Mouse (Mus musculus): Measurements from ENCODE around the gene Abcb5. TPM values are rescaled to one million over a fixed set of nuclear protein-coding genes. Genes with fewer than 3 reads are reported as not detected.

The Abcb5 gene
- not detected for total RNA-seq (2023)

DNA sequence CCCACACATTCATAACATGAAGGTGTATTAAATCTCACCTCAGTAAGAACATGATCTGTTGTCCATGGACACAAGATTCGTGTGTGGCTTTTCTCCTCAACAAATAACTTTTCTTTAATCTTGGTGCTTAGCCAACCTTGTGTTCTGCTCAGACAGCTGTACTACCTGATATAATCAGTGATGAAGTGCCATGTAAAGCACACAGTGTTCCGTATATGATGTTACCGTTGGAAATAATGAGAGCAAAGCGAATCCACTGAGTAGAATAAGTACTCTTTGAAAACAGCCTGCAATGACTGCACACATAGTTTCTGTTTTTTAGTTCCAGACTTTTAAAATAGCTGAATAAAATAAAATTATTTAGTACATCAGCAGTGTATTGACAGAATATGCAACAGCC, at the start of gene Abcb5:
Abcb5 (minus strand) TSS at position 101 of the 400 bp plus-strand sequence.

DNA sequence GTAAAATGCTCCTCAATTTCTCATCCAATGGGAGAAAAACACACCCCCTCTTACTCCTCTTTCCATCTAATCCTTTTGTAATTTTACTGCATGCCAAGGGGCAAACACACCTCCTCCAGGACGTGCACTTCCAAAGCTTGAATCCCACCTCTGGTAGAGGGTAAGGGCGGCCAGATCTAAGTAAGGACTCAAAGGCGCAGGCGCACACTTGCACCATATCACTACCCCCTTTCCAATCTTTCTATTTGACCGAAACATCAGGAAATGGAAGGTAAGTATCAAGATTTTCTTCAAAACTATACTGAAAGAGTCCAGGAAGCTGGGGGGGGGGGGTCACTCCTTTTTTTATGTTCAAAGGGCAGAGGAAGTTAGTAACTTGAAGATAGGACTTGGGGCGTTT, 120.0 kb downstream of the Abcb5 start, which contains the start of gene Sp8:
Sp8 (plus strand) TSS at position 109 of the 400 bp plus-strand sequence.

Other genes with a start within 250 kb of the Abcb5 start
- not detected for gene Sp8, start 120.1 kb downstream of the Abcb5 start, total RNA-seq (2023)